Mouse (Mus musculus): ENCODE data around the gene Olfr110. TPM values are rescaled to one million over a fixed set of nuclear protein-coding genes. Genes with fewer than 3 reads are reported as not detected.

Gene Olfr110
- polyA plus RNA-seq, 1 experiment from 2014 or later = not detected

- Histone ChIP-seq H3K4me1 (ENCODE audit: control insufficient read depth, insufficient read depth, low read length) (no peaks in the 10 kb centered on the region), H3K36me3 (ENCODE audit: control insufficient read depth, insufficient read depth, low read length) (no peaks in the 10 kb centered on the region), H3K9me3 (ENCODE audit: control insufficient read depth, low read length) (no peaks in the 10 kb centered on the region), H3K4me3 (ENCODE audit: low read depth, low read length) (no peak overlapping the region), H3K4me2 (ENCODE audit: low read depth, low read length) (no peak overlapping the region), H3K9ac (replicated peaks; ENCODE audit: low read depth, low read length) (no peak overlapping the region), H3K27me3 (ENCODE audit: control insufficient read depth, insufficient read depth, low read length) (no peaks in the 10 kb centered on the region), H3K27ac (ENCODE audit: low read depth, low read length) (no peak overlapping the region)
- ATAC-seq (ENCODE audit: low read depth) = no peak
- 82% methylated on average over 4 of the region's 4 CpGs for WGBS
Measured at GRCm38 (mm10) chr17:37541454-37542119, 49.3 kb downstream of the Olfr110 start.

GRCm38 (mm10) chr17:37543800-37544435 is 51.6 kb downstream of the Olfr110 start:
- no peaks in the 10 kb centered on the region for H3K9me3 ChIP-seq (ENCODE audit: control insufficient read depth, low read length)
- 66% methylated on average over 3 of the region's 3 CpGs for WGBS
- H3K4me2 ChIP-seq (ENCODE audit: low read depth, low read length) = no peak overlapping the region
- no peaks in the 10 kb centered on the region for H3K27me3 ChIP-seq (ENCODE audit: control insufficient read depth, insufficient read depth, low read length)
- no peaks in the 10 kb centered on the region for H3K36me3 ChIP-seq (ENCODE audit: control insufficient read depth, insufficient read depth, low read length)
- no peak overlapping the region for H3K27ac ChIP-seq (ENCODE audit: low read depth, low read length)
- no peak overlapping the region for H3K4me3 ChIP-seq (ENCODE audit: low read depth, low read length)
- no peaks in the 10 kb centered on the region for H3K4me1 ChIP-seq (ENCODE audit: control insufficient read depth, insufficient read depth, low read length)
- no peak overlapping the region for H3K9ac ChIP-seq (replicated peaks; ENCODE audit: low read depth, low read length)
- no peak for ATAC-seq (ENCODE audit: low read depth)

Other genes with a start within 250 kb of the Olfr110 start
- not detected in 2 replicates for gene Olfr98, start 228.7 kb upstream of the Olfr110 start, polyA plus RNA-seq (2014; fragmentation: Nextera tagmentation; extraction: Ambion mirVana)
- 0.42 and 0.91 TPM in 2 replicates for gene H2-M3, start 222.2 kb upstream of the Olfr110 start, polyA plus RNA-seq (2014; fragmentation: Nextera tagmentation; extraction: Ambion mirVana)
- not detected in 2 replicates for gene Olfr99, start 209.0 kb upstream of the Olfr110 start, polyA plus RNA-seq (2014; fragmentation: Nextera tagmentation; extraction: Ambion mirVana)
- gene Olfr101, start 188.2 kb upstream of the Olfr110 start, polyA plus RNA-seq (2014; fragmentation: Nextera tagmentation; extraction: Ambion mirVana) = not detected in 2 replicates
- not detected in 2 replicates for gene Olfr102, start 175.4 kb upstream of the Olfr110 start, polyA plus RNA-seq (2014; fragmentation: Nextera tagmentation; extraction: Ambion mirVana)
- not detected in 2 replicates for gene Olfr103, start 152.8 kb upstream of the Olfr110 start, polyA plus RNA-seq (2014; fragmentation: Nextera tagmentation; extraction: Ambion mirVana)
- gene Olfr104-ps, start 132.9 kb upstream of the Olfr110 start, polyA plus RNA-seq (2014; fragmentation: Nextera tagmentation; extraction: Ambion mirVana) = not detected in 2 replicates
- gene Olfr105-ps, start 113.4 kb upstream of the Olfr110 start, polyA plus RNA-seq (2014; fragmentation: Nextera tagmentation; extraction: Ambion mirVana) = not detected in 2 replicates
- gene Olfr106-ps, start 102.1 kb upstream of the Olfr110 start, polyA plus RNA-seq (2014; fragmentation: Nextera tagmentation; extraction: Ambion mirVana) = not detected in 2 replicates
- gene Olfr107, start 93.2 kb upstream of the Olfr110 start, polyA plus RNA-seq (2014; fragmentation: Nextera tagmentation; extraction: Ambion mirVana) = not detected in 2 replicates
- gene Olfr108, start 47.0 kb upstream of the Olfr110 start, polyA plus RNA-seq (2014; fragmentation: Nextera tagmentation; extraction: Ambion mirVana) = not detected in 2 replicates
- gene Olfr109, start 33.6 kb upstream of the Olfr110 start, polyA plus RNA-seq (2014; fragmentation: Nextera tagmentation; extraction: Ambion mirVana) = not detected in 2 replicates
- not detected in 2 replicates for gene H2-M2, start 8.9 kb upstream of the Olfr110 start, polyA plus RNA-seq (2014; fragmentation: Nextera tagmentation; extraction: Ambion mirVana)
- gene Olfr111, start 15.6 kb downstream of the Olfr110 start, polyA plus RNA-seq (2014; fragmentation: Nextera tagmentation; extraction: Ambion mirVana) = not detected in 2 replicates
- not detected in 2 replicates for gene Olfr112, start 77.0 kb downstream of the Olfr110 start, polyA plus RNA-seq (2014; fragmentation: Nextera tagmentation; extraction: Ambion mirVana)
- not detected in 2 replicates for gene Olfr113, start 85.2 kb downstream of the Olfr110 start, polyA plus RNA-seq (2014; fragmentation: Nextera tagmentation; extraction: Ambion mirVana)
- not detected in 2 replicates for gene Olfr114, start 100.3 kb downstream of the Olfr110 start, polyA plus RNA-seq (2014; fragmentation: Nextera tagmentation; extraction: Ambion mirVana)
- not detected in 2 replicates for gene Olfr115, start 134.6 kb downstream of the Olfr110 start, polyA plus RNA-seq (2014; fragmentation: Nextera tagmentation; extraction: Ambion mirVana)
- gene Olfr116, start 134.7 kb downstream of the Olfr110 start, polyA plus RNA-seq (2014; fragmentation: Nextera tagmentation; extraction: Ambion mirVana) = not detected in 2 replicates
- gene Olfr117, start 171.3 kb downstream of the Olfr110 start, polyA plus RNA-seq (2014; fragmentation: Nextera tagmentation; extraction: Ambion mirVana) = not detected in 2 replicates
- not detected in 2 replicates for gene Olfr118, start 174.5 kb downstream of the Olfr110 start, polyA plus RNA-seq (2014; fragmentation: Nextera tagmentation; extraction: Ambion mirVana)
- gene Olfr119, start 204.1 kb downstream of the Olfr110 start, polyA plus RNA-seq (2014; fragmentation: Nextera tagmentation; extraction: Ambion mirVana) = not detected in 2 replicates
- not detected in 2 replicates for gene Olfr120, start 229.3 kb downstream of the Olfr110 start, polyA plus RNA-seq (2014; fragmentation: Nextera tagmentation; extraction: Ambion mirVana)

Data from neural tube, embryonic 14.5 days (tissue).